Mouse (Mus musculus) layer of hippocampus, postnatal 10 days (tissue): ENCODE measurements around the gene Olfr692. TPM values are rescaled to one million over a fixed set of nuclear protein-coding genes. Genes with fewer than 3 reads are reported as not detected.
"Not testable (repeated sequence)": the region's sequence is repeated elsewhere in the genome, so short reads cannot be mapped to it uniquely, and the experiment has no call there.

ENCODE experiments used
- DNase-seq, 2 experiments: peaks; one replicate each; pipeline ENCODE4 v3.0.0; 2021; ENCODE audit warnings: low spot score in 2 of 2
- long read RNA-seq: library from polyadenylated mRNA; stranded (forward); transcript quantifications from one replicate; pipeline ENCODE4 v2.0.0, GENCODE M21; 2023
- total RNA-seq, 2 experiments: library from RNA; stranded (reverse); gene quantifications; 2 replicates each; pipeline ENCODE4 v1.2.3; 2021

Olfr692 gene
- not detected for total RNA-seq
- long read RNA-seq, result 0 reads

DNA sequence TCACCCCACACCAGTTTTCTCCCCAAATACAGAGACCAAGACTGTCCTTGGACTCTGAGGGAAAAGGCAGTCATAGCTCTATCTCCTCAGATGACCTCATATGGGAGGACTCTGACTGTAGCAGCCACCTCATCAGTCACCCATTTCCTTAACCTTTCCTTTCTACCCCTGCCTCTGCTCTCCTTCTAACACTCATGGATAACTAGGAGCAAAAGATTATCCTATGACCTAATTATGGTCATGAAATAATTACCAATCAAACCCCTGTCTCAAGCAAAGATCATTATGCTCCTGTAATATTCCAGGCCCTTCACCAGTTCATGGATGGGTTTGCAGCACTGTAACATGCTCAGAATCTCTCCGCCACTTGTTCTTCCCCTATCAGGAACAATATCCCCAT is at the start of gene Olfr692:
Gene Olfr692, plus strand, starts transcription at position 301 of the 400 bp plus-strand sequence.
- no peak for DNase-seq

DNA sequence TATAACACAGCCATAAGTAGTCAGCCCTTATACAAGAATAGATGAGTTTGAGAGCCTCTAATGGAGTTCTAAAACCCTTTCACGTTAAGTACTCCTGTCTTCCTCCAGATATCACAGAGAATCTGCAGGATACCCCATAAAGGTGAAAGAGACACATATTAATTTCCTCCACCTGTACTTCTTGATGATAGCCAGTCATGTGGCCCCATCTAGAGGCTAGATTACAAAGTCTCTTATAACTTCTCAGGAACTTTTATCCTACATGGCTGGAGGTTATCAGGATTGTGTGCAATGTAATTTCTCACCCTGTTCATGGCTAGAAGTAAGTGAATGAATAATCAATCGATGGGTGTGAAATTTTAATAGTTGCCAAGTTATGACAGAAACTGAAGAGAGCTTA is 42.7 kb upstream of the Olfr692 start:
- no peak for DNase-seq

GRCm38 (mm10) chr7:105334004-105334403 is 34.0 kb upstream of the Olfr692 start, which contains the start of gene Olfr690:
Gene Olfr690 (minus strand): TSS chr7:105334104.
- DNase-seq, result no peak

DNA sequence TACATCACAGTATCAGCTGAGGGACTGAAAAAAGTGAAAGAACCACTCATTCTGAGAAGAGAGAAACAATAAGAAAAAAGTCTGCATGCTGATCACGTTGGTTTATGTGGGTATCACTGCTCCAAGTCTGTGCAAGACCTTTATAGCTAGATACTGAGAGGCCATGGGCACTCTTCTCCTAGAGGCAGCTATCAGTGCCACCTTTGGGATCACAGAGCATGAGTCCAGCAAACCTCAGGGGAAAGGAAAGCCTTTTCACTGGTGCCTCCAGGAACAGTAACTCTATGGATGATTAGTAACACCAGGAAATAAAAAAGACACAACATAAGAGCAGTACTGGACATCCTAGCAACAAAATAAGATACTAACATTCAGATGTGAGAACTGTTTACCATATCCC is 25.9 kb upstream of the Olfr692 start, which contains the start of gene Olfr691:
Gene Olfr691, minus strand, starts transcription at position 101 of the 400 bp plus-strand sequence.
- no peak for DNase-seq

- DNase-seq, result no peak
These were observed 25.3 kb upstream of the Olfr692 start for GRCm38 (mm10) chr7:105342752-105343151.

DNA sequence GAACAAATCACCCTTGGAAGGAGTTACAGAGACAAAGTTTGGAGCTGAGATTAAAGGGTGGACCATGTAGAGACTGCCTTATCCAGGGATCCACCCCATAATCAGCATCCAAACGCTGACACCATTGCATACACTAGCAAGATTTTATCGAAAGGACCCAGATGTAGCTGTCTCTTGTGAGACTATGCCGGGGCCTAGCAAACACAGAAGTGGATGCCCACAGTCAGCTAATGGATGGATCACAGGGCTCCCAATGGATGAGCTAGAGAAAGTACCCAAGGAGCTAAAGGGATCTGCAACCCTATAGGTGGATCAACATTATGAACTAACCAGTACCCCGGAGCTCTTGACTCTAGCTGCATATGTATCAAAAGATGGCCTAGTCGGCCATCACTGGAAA is 12.0 kb upstream of the Olfr692 start:
- not testable (repeated sequence) for DNase-seq

GRCm38 (mm10) chr7:105356487-105356886 is 11.5 kb upstream of the Olfr692 start:
- not testable (repeated sequence) for DNase-seq

DNA sequence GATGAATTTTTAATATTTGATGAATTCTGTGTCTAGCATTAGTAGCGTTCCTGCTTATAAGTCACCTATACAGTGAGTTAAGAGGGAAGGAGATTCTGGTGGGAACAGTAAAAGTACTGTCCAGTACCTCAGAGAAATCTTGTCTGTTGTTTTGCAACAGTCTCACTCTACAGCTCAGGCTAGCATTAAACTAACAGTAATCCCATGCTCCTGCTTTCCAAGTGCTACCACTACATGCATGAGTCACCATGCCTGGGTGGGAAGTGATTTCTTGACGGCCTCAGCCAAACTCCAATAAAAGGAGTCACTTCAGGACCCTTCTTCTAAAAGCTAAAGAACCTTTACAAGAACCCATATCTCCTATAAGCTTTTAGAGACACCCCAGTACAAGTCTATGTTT is 6.3 kb upstream of the Olfr692 start:
- DNase-seq, result no peak

DNA sequence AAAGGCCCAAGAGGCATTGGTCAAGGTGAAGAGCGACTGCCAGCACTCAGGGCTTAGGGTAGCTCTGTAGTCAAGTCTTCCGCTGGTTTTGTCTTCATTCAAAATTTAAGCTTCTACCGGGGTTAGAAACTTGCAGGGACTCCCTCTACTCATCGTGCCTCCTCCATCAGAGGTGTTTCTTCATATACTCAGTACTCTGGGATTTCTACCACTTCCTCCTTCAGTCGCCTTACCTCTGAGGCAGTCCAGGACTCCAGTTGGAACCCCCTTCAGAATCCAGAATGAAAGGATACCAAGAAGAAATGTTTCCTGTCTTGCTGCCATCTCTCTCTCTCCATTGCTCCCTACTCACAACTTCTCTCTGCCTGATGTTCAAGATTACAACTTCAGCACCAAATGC is 762 bp upstream of the Olfr692 start:
- DNase-seq, result no peak

GRCm38 (mm10) chr7:105368521-105368920 is 491 bp downstream of the Olfr692 start:
- no peak for DNase-seq

GRCm38 (mm10) chr7:105372912-105373311 is 4.9 kb downstream of the Olfr692 start:
- DNase-seq, result no peak

- DNase-seq, result no peak
These were observed 5.5 kb downstream of the Olfr692 start for GRCm38 (mm10) chr7:105373509-105373908.

- DNase-seq, result no peak
These were observed 5.9 kb downstream of the Olfr692 start for GRCm38 (mm10) chr7:105373976-105374375.

DNA sequence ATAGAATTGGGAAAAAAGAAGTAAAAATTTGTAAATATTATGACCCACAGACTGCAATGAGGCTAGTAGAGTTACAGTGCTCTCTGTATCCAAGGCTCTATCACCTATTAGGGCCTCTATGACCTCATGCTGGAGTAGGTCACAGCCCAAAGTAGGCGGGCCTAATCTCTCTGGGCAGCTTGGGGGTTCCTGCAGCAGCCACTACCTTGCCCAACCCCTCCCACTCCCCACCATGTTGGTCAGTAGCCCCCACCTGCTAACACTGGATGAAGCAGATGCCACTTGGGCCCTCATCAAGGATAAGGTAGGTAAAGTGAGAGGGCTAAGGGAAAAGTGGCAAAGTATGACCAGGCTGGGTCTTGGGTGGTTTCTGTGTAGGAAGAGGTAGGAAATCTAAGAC is 6.8 kb downstream of the Olfr692 start, which contains the start of gene Gm5901:
Gene Gm5901, plus strand, starts transcription at position 173 of the 400 bp plus-strand sequence.
- no peak for DNase-seq

- no peak for DNase-seq
These were observed 12.3 kb downstream of the Olfr692 start for GRCm38 (mm10) chr7:105380329-105380728.

DNA sequence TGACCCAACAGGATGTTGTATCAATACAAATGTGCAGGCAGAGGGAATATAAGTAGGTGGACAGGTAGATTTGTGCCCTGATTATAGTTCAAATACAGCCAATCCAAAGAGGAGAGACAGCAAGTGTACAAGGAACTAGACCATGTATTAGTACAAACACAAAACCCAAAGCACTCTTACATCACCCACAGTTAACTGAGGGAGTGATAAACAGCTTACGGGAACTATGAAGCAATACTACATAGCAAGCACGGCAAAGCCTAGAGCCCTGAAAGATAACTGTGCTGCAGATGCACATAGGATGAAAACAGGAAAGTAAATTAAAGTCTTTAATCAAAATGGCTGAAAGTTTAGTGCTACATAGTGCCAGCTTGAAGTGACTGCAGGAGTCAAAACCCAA is 19.7 kb downstream of the Olfr692 start:
- no peak for DNase-seq

DNA sequence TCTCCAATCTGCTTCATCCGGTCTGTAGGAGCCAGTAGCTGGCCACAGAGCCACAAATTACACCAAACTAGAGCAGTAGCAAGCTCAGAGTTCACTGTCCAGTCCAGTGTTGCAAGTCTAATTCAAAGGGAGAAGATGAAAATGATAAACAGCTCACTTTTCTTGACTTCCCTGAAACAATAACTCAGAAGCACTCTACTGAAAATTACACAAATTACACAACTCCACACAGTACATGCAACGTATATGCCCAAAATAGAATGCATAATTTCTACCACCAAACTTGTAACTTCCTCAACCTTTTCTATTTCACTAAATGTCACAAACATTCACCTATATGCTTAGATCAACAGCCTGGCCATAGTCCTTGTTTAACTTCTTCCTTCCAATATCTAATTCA is 22.2 kb downstream of the Olfr692 start:
- DNase-seq, result no peak

DNA sequence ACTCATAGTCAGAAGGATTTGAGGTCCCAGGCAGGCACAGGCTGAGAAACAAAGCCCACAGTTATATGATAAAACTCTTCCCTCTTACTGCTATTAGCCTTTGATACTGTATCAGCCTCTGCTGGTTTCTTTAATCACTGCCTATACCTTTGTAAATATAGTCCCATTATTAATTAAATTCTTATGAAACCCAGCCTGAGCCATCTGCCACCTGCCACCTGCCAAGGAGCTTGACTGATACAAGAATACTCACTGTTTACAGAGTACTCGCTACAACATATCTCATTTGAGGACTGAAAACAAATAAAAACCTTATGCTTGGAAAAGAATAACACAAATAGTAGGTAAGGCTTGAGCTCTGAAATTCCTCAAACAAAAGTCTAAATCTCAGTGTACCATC is 26.6 kb downstream of the Olfr692 start:
- no peak for DNase-seq

- no peak for DNase-seq
These were observed 27.2 kb downstream of the Olfr692 start for GRCm38 (mm10) chr7:105395131-105395820.

- DNase-seq, result no peak
These were observed 28.1 kb downstream of the Olfr692 start for GRCm38 (mm10) chr7:105396126-105396525.

GRCm38 (mm10) chr7:105399058-105399934 is 31.3 kb downstream of the Olfr692 start:
- DNase-seq, result no peak
